8 mouse cellular contexts compared by ENCODE assay signal in genomic region chr9:35541488-35541887, GRCm38 (mm10). TPM values are rescaled to one million over a fixed set of nuclear protein-coding genes. Genes with fewer than 3 reads are reported as not detected.
DNase-seq lines count a peak whose midpoint lies in the region; ATAC-seq lines count a peak whose summit lies in the region.

No protein-coding gene starts in this region.

- H3K27ac ChIP-seq in intestine, embryonic 16.5 days (ENCODE audit: low read length): no peak overlapping the region
- H3K27ac ChIP-seq in midbrain, embryonic 10.5 days (replicated peaks): no peak overlapping the region

- no peaks in the 10 kb centered on the region for H3K9me3 ChIP-seq in intestine, embryonic 16.5 days (ENCODE audit: control insufficient read depth, low read length)
- H3K9me3 ChIP-seq in midbrain, embryonic 10.5 days (replicated peaks): no peaks in the 10 kb centered on the region

- no peak overlapping the region for H3K4me3 ChIP-seq in intestine, embryonic 16.5 days (ENCODE audit: low read length)
- no peak overlapping the region for H3K4me3 ChIP-seq in midbrain, embryonic 10.5 days

- no peak overlapping the region for H3K9ac ChIP-seq in intestine, embryonic 16.5 days (ENCODE audit: low read depth, low read length)

- WGBS in intestine, embryonic 16.5 days: 5% methylated on average over 6 of the region's 6 CpGs
- 12% methylated on average over 6 of the region's 6 CpGs for WGBS in midbrain, embryonic 10.5 days

- H3K4me2 ChIP-seq in intestine, embryonic 16.5 days (ENCODE audit: low read depth, low read length): no peak overlapping the region

- H3K27me3 ChIP-seq in intestine, embryonic 16.5 days (replicated peaks; ENCODE audit: control insufficient read depth, insufficient read depth, low read length): no peaks in the 10 kb centered on the region
- no peaks in the 10 kb centered on the region for H3K27me3 ChIP-seq in midbrain, embryonic 10.5 days (ENCODE audit: low read depth, poor library complexity, severe bottlenecking)

- ATAC-seq in intestine, embryonic 16.5 days: peak; percentile 80
- no peak for ATAC-seq in erythroblast, adult 5-6 weeks (replicated peaks; ENCODE audit: low FRiP score, poor library complexity, severe bottlenecking)

- DNase-seq in ZHBTc4 (ENCODE audit: low read depth, low spot score): peak; percentile 84
- DNase-seq in cerebellum, postnatal 14 days: peak; percentile 91 to 96
- peak; percentile 75 for DNase-seq in gastrocnemius, adult 18-20 months (ENCODE audit: low spot score)
- peak; percentile 73 to 80 for DNase-seq in left cerebral cortex, postnatal 25 days (ENCODE audit: low spot score in 2 of 2)
- peak; percentile 82 for DNase-seq in midbrain, embryonic 10.5 days (ENCODE audit: low spot score)
- DNase-seq in right cerebral cortex, postnatal 4 days: peak; percentile 95

- intact Hi-C loops in left cerebral cortex, postnatal 25 days (cut with DNase I): loop anchor here (5.0 kb wide), 1 partner anchor 119 kb away; the partner anchor contains the start of gene Cdon

- no peaks in the 10 kb centered on the region for H3K4me1 ChIP-seq in intestine, embryonic 16.5 days (ENCODE audit: control insufficient read depth, insufficient read depth, low read length)
- H3K4me1 ChIP-seq in midbrain, embryonic 10.5 days: peaks cover 18% of the 10 kb centered on the region; the same call in 1 of the 2 replicates

- H3K36me3 ChIP-seq in intestine, embryonic 16.5 days (ENCODE audit: control insufficient read depth, insufficient read depth, low read length): no peaks in the 10 kb centered on the region
- 0 out of 2 replicates have a peak, but pooled peaks cover 7% of the 10 kb centered on the region for H3K36me3 ChIP-seq in midbrain, embryonic 10.5 days

RNA-seq across cellular contexts. Expression of gene Ddx25, which starts 16.8 kb away (rescaled TPM):
- not detected for total RNA-seq in gastrocnemius, adult 18-20 months (2021)
- polyA plus RNA-seq in intestine, embryonic 16.5 days (2015; fragmentation: Nextera tagmentation; extraction: Ambion mirVana): 1.1 and 1.2 TPM in 2 replicates
- 10 to 100 TPM; 14.1 to 14.6 TPM for total RNA-seq in left cerebral cortex, postnatal 25 days (2021)
- 8.0 and 8.2 TPM in 2 replicates for polyA plus RNA-seq in midbrain, embryonic 10.5 days (2016; fragmentation: Nextera tagmentation; extraction: Ambion mirVana)
- 0.21 TPM in 1 of 2 replicates, not detected in the other for total RNA-seq in erythroblast, adult 5-6 weeks (2015; ENCODE audit: low replicate concordance)
- total RNA-seq in erythroblast, adult 5-6 weeks (2017; ENCODE audit: low replicate concordance): not detected in 2 replicates

RNA-seq across cellular contexts. Expression of gene Pus3, which starts 16.9 kb away (rescaled TPM):
- total RNA-seq in gastrocnemius, adult 18-20 months (2021): 10 to 100 TPM in 1 of 2 experiments, 1 to 10 TPM in 1; 9.2 to 10.3 TPM
- polyA plus RNA-seq in intestine, embryonic 16.5 days (2015; fragmentation: Nextera tagmentation; extraction: Ambion mirVana): 15.0 and 16.5 TPM in 2 replicates
- 10 to 100 TPM; 12.5 to 13.3 TPM for total RNA-seq in left cerebral cortex, postnatal 25 days (2021)
- polyA plus RNA-seq in midbrain, embryonic 10.5 days (2016; fragmentation: Nextera tagmentation; extraction: Ambion mirVana): 18.5 and 19.5 TPM in 2 replicates
- total RNA-seq in erythroblast, adult 5-6 weeks (2015; ENCODE audit: low replicate concordance): 1.5 and 9.4 TPM in 2 replicates
- 3.4 and 6.0 TPM in 2 replicates for total RNA-seq in erythroblast, adult 5-6 weeks (2017; ENCODE audit: low replicate concordance)

RNA-seq across cellular contexts. Expression of gene Gm1113, which starts 23.4 kb away (rescaled TPM):
- total RNA-seq in gastrocnemius, adult 18-20 months (2021): not detected
- polyA plus RNA-seq in intestine, embryonic 16.5 days (2015; fragmentation: Nextera tagmentation; extraction: Ambion mirVana): not detected in 2 replicates
- not detected for total RNA-seq in left cerebral cortex, postnatal 25 days (2021)
- not detected in 2 replicates for polyA plus RNA-seq in midbrain, embryonic 10.5 days (2016; fragmentation: Nextera tagmentation; extraction: Ambion mirVana)
- not detected in 2 replicates for total RNA-seq in erythroblast, adult 5-6 weeks (2015; ENCODE audit: low replicate concordance)
- not detected in 2 replicates for total RNA-seq in erythroblast, adult 5-6 weeks (2017; ENCODE audit: low replicate concordance)

RNA-seq across cellular contexts. Expression of gene Pate2, which starts 28.6 kb away (rescaled TPM):
- total RNA-seq in gastrocnemius, adult 18-20 months (2021): not detected
- 0.38 and 0.66 TPM in 2 replicates for polyA plus RNA-seq in intestine, embryonic 16.5 days (2015; fragmentation: Nextera tagmentation; extraction: Ambion mirVana)
- total RNA-seq in left cerebral cortex, postnatal 25 days (2021): under 1 TPM; 0.55 to 0.87 TPM
- 1.6 and 2.7 TPM in 2 replicates for polyA plus RNA-seq in midbrain, embryonic 10.5 days (2016; fragmentation: Nextera tagmentation; extraction: Ambion mirVana)
- not detected in 2 replicates for total RNA-seq in erythroblast, adult 5-6 weeks (2015; ENCODE audit: low replicate concordance)
- not detected in 2 replicates for total RNA-seq in erythroblast, adult 5-6 weeks (2017; ENCODE audit: low replicate concordance)

RNA-seq across cellular contexts. Expression of gene Hyls1, which starts 28.7 kb away (rescaled TPM):
- total RNA-seq in gastrocnemius, adult 18-20 months (2021): under 1 TPM; 0.80 to 0.95 TPM
- polyA plus RNA-seq in intestine, embryonic 16.5 days (2015; fragmentation: Nextera tagmentation; extraction: Ambion mirVana): 10.8 TPM in 2 replicates
- total RNA-seq in left cerebral cortex, postnatal 25 days (2021): 1 to 10 TPM; 7.8 to 7.9 TPM
- 26.2 and 30.2 TPM in 2 replicates for polyA plus RNA-seq in midbrain, embryonic 10.5 days (2016; fragmentation: Nextera tagmentation; extraction: Ambion mirVana)
- 4.8 and 15.4 TPM in 2 replicates for total RNA-seq in erythroblast, adult 5-6 weeks (2015; ENCODE audit: low replicate concordance)
- total RNA-seq in erythroblast, adult 5-6 weeks (2017; ENCODE audit: low replicate concordance): 5.5 and 6.0 TPM in 2 replicates

Comparison
In these comparisons a context has a peak if more than half of its experiments do, and no peak if none do; other contexts are left out.
1. RNA of gene Ddx25, which starts 16.8 kb away (total RNA-seq): 14.1 to 14.6 TPM in left cerebral cortex, postnatal 25 days; not detected in gastrocnemius, adult 18-20 months and 0.21 TPM in erythroblast, adult 5-6 weeks; every median in the first group is over 10 times any median in the second.
2. Peak in every context shown above with its lines, with median percentiles within 50 percentile points of each other: DNase-seq.